Mouse (Mus musculus): ENCODE results near the gene Atp6v1a.
A peak's percentile ranks its signal among the peaks of the same experiment; 100 is the strongest.

GRCm38 (mm10) chr16:44154497-44155057, 15.1 kb upstream of the Atp6v1a start:
- TF ChIP-seq CTCF (IDR thresholded peaks at IDR 0.05; ENCODE audit: low read depth) (peak; percentile 49), EP300 (IDR thresholded peaks at IDR 0.05; ENCODE audit: low read depth) (no peak)
